Mouse (Mus musculus): ENCODE data around the gene Atp6v1e2. TPM values are rescaled to one million over a fixed set of nuclear protein-coding genes. Genes with fewer than 3 reads are reported as not detected.

The Atp6v1e2 gene
- polyA plus RNA-seq, 1 experiment from 2014 or later: not detected

DNA sequence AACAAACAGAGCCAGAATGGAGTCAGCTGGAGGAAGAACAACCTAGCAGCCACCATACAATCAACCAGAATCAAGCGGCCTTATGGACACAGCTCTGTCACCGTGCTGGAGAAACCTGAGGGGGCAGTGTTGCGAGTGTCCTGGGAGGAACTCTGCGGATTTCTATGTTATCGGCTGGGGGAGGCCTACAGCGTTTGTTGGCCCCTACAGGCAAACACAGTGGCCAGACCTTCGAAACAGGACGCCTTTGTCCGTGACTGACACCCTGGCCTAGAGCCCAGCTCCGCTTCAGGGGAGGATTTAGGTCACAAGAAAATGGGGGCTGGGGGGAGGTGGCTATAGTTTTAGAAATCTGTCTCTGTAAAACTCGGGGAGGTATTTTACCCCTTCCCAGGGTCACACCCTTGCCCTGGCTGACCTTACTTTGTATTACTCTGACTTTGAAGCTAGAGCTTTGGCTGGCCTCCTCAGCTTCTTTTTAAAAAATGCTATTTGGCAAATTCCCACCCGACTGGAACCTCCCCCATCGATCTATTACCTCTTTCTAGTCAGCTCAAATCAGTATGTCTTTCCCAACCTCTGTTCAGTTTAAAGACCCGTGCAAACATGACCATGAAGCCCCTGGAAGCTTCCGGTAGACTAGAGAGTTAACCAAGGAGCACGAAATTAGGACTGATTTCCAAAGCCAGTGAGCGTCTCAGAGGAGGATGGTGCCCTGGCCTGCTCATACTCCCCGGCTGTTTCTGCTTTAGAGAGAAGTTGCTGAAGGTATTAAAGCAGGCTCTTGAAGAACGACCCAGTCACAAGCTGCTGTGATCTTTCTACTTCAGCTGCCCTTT, 42.2 kb downstream of the Atp6v1e2 start:
- Histone ChIP-seq H3K9ac (ENCODE audit: low read depth, low read length) (no peak overlapping the region), H3K27me3 (ENCODE audit: control insufficient read depth, insufficient read depth, low read depth, low read length) (no peaks in the 10 kb centered on the region), H3K9me3 (replicated peaks; ENCODE audit: control insufficient read depth, low read length) (no peaks in the 10 kb centered on the region), H3K4me3 (ENCODE audit: low read depth, low read length) (no peak overlapping the region), H3K27ac (ENCODE audit: low read length) (no peak overlapping the region), H3K36me3 (ENCODE audit: control insufficient read depth, insufficient read depth) (no peaks in the 10 kb centered on the region), H3K4me2 (ENCODE audit: low read depth, low read length) (no peak overlapping the region), H3K4me1 (ENCODE audit: control insufficient read depth, low read depth, low read length) (peaks cover 2% of the 10 kb centered on the region; the same call in 1 of the 2 replicates)
- WGBS (ENCODE audit: insufficient replicate concordance): 33% methylated on average over 19 of the region's 19 CpGs
- peak; percentile 69 for ATAC-seq (ENCODE audit: low read depth)

DNA sequence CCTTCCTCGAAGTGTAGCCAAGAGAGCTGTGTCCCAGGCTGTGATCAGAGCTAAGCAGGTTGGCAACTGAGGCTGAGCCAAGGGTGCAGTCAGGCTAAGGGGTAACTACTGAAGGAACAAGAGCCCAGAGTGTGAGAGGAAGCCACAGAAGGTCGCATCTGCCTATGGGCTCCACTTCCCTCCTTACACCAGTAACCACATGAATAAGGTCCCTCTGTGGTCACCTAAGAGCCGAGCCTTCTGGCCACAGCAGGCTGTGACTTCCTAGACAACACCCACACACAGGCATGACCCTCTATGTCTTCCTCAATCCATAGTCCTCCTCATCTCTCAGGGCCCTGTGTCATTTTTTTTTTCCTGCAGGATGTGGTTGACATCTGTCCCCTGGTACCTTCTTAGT, 43.5 kb downstream of the Atp6v1e2 start:
- Histone ChIP-seq H3K4me1 (ENCODE audit: control insufficient read depth, low read depth, low read length) (peaks cover 2% of the 10 kb centered on the region; the same call in 1 of the 2 replicates), H3K27me3 (ENCODE audit: control insufficient read depth, insufficient read depth, low read depth, low read length) (no peaks in the 10 kb centered on the region), H3K4me2 (ENCODE audit: low read depth, low read length) (no peak overlapping the region), H3K4me3 (ENCODE audit: low read depth, low read length) (no peak overlapping the region), H3K9ac (ENCODE audit: low read depth, low read length) (no peak overlapping the region), H3K9me3 (replicated peaks; ENCODE audit: control insufficient read depth, low read length) (no peaks in the 10 kb centered on the region), H3K36me3 (ENCODE audit: control insufficient read depth, insufficient read depth) (no peaks in the 10 kb centered on the region), H3K27ac (ENCODE audit: low read length) (no peak overlapping the region)
- no peak for ATAC-seq (ENCODE audit: low read depth)
- WGBS (ENCODE audit: insufficient replicate concordance): 15% methylated on average over 3 of the region's 3 CpGs

DNA sequence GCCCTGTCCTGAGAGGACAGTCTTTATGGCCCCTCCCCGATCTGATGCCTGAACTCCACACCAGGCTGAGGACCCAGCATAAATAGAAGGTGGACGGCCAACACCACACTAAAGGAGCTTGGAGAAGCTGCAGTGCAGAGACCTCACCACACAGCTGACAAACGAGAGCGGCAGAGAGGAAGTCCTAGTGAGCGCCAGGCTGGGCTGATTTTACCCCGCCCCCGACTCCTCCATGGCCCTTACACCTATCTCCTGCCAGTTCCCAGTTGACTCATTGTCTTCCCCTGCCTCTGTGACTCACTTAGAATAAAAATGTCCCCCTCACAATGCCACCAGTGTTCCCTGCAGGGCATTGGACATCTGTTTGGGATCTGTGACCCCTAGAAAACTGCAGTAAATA, 44.1 kb downstream of the Atp6v1e2 start:
- no peak for ATAC-seq (ENCODE audit: low read depth)
- WGBS (ENCODE audit: insufficient replicate concordance): 7% methylated on average over 7 of the region's 7 CpGs
- no peak overlapping the region for H3K9ac ChIP-seq (ENCODE audit: low read depth, low read length)

DNA sequence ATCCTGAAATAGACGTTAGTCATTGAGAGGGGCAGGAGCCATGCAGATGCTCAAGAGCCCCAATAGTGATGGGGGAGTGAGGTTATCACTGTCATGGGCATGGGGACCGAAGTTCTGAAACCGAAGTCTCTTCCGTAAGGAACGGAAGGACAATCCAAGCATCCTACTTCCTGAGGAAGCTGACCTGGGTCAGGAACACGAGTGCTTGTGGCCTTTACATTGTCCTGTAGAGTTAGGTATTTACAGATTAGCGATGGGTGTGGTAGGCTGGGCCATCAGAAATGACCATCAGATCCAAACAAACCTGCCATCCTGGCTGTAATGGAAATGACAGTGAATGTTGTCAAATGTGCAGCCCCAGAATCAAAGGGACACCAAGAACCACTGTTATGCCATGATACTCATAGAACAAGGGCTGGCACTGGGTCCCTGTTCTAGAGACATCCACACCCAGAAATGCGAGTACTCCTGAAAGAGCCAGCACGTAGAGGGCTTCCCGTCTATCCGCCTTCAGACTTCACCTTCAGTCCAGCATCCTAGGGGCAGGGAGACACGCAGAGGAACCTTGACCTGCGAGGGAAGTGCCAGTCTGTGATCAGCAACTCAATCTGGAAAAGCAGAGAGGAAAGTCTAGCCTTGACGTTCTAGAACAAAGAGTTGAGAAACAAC, 45.2 kb downstream of the Atp6v1e2 start:
- H3K27me3 ChIP-seq (ENCODE audit: control insufficient read depth, insufficient read depth, low read depth, low read length): no peaks in the 10 kb centered on the region
- H3K9me3 ChIP-seq (replicated peaks; ENCODE audit: control insufficient read depth, low read length): no peaks in the 10 kb centered on the region
- 72% methylated on average over 14 of the region's 14 CpGs for WGBS (ENCODE audit: insufficient replicate concordance)
- peaks cover 2% of the 10 kb centered on the region; the same call in 1 of the 2 replicates for H3K4me1 ChIP-seq (ENCODE audit: control insufficient read depth, low read depth, low read length)
- H3K27ac ChIP-seq (ENCODE audit: low read length): no peak overlapping the region
- no peak overlapping the region for H3K4me3 ChIP-seq (ENCODE audit: low read depth, low read length)
- no peaks in the 10 kb centered on the region for H3K36me3 ChIP-seq (ENCODE audit: control insufficient read depth, insufficient read depth)
- ATAC-seq (ENCODE audit: low read depth): no peak
- no peak overlapping the region for H3K9ac ChIP-seq (ENCODE audit: low read depth, low read length)
- no peak overlapping the region for H3K4me2 ChIP-seq (ENCODE audit: low read depth, low read length)

More for the DNA sequence above, 44.1 kb downstream of the Atp6v1e2 start:
- Histone ChIP-seq H3K27ac (ENCODE audit: low read length) (no peak overlapping the region), H3K27me3 (ENCODE audit: control insufficient read depth, insufficient read depth, low read depth, low read length) (no peaks in the 10 kb centered on the region), H3K4me1 (ENCODE audit: control insufficient read depth, low read depth, low read length) (peaks cover 2% of the 10 kb centered on the region; the same call in 1 of the 2 replicates), H3K36me3 (ENCODE audit: control insufficient read depth, insufficient read depth) (no peaks in the 10 kb centered on the region), H3K4me3 (ENCODE audit: low read depth, low read length) (no peak overlapping the region), H3K9me3 (replicated peaks; ENCODE audit: control insufficient read depth, low read length) (no peaks in the 10 kb centered on the region), H3K4me2 (ENCODE audit: low read depth, low read length) (no peak overlapping the region)

DNA sequence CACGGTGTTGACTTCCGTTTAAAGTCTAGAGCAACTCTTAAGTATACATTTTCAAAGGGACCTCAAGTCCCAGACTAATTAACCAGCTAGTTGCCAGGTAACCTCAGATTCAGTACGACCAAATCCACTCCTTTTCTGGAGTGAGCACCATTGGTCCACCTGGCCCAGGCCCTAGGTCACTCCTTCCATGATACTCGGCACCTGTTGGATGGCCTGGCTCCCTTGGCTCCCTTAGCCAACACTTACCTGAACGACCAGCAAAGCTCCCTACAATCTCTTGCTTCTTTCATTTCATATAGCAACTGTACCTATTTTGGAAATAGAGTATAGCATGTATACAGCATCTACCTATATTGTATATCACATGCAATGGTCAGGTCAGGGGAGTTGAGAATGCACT, 47.1 kb downstream of the Atp6v1e2 start:
- 61% methylated on average over 5 of the region's 5 CpGs for WGBS (ENCODE audit: insufficient replicate concordance)

DNA sequence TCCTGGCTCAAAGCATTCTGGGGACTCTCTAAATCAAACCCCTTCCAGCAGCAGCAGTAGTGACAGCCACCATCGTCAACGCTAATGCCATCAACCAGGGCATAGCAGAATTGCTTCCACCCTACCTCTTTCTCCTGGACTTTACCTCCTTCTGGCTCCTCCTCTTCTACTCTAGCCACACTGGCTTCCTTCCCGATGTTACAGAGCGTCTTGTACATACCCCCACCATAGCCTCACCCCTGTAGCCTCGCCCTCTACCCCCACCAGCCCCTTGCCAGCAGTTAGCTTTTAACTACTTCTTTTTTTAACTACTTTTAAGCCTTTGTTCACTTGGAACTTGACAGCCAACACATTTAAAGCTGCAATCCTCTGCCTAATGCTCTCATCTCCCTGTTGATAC, 47.9 kb downstream of the Atp6v1e2 start:
- no peak overlapping the region for H3K4me3 ChIP-seq (ENCODE audit: low read depth, low read length)

More for the DNA sequence above, 47.1 kb downstream of the Atp6v1e2 start:
- Histone ChIP-seq H3K36me3 (ENCODE audit: control insufficient read depth, insufficient read depth) (no peaks in the 10 kb centered on the region), H3K4me1 (ENCODE audit: control insufficient read depth, low read depth, low read length) (peaks cover 2% of the 10 kb centered on the region; the same call in 1 of the 2 replicates), H3K9me3 (replicated peaks; ENCODE audit: control insufficient read depth, low read length) (no peaks in the 10 kb centered on the region), H3K27me3 (ENCODE audit: control insufficient read depth, insufficient read depth, low read depth, low read length) (no peaks in the 10 kb centered on the region), H3K4me3 (ENCODE audit: low read depth, low read length) (no peak overlapping the region), H3K9ac (ENCODE audit: low read depth, low read length) (no peak overlapping the region), H3K27ac (ENCODE audit: low read length) (no peak overlapping the region), H3K4me2 (ENCODE audit: low read depth, low read length) (no peak overlapping the region)
- no peak for ATAC-seq (ENCODE audit: low read depth)

DNA sequence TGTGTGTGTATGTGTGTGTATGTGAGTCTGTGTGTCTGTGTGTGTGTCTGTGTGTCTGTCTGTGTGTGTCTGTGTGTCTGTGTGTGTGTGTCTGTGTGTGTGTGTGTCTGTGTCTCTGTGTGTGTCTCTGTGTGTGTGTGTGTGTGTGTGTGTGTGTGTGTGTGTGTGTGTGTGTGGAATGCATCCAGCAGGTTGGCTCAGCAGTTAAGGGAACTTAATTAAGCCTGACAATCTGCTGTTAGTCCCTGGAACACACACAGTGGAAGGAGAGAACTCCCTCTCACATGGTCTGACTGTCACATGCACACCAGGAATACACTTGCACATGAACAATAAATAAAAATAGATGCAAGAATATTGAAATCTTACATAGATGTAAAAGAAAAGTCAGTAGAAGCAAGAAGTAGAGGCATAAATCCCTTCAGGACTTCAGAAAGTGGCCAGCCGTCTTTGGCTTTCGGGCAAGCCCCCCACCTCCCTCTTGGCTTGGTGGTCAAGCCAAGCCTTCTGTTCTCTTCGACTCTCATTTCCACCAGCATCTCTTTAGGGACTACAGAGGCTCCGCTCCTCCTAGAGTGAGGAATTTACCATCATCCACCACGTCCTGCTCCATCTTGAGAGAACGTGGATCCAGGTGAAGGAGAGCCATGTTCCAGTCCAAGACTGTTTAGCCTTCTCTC, 50.1 kb downstream of the Atp6v1e2 start:
- H3K36me3 ChIP-seq (ENCODE audit: control insufficient read depth, insufficient read depth): no peaks in the 10 kb centered on the region
- no peak overlapping the region for H3K4me3 ChIP-seq (ENCODE audit: low read depth, low read length)
- H3K9ac ChIP-seq (ENCODE audit: low read depth, low read length): no peak overlapping the region
- no peaks in the 10 kb centered on the region for H3K27me3 ChIP-seq (ENCODE audit: control insufficient read depth, insufficient read depth, low read depth, low read length)
- no peaks in the 10 kb centered on the region for H3K4me1 ChIP-seq (ENCODE audit: control insufficient read depth, low read depth, low read length)
- 61% methylated on average over 6 of the region's 6 CpGs for WGBS (ENCODE audit: insufficient replicate concordance)
- H3K27ac ChIP-seq (ENCODE audit: low read length): no peak overlapping the region
- no peaks in the 10 kb centered on the region for H3K9me3 ChIP-seq (replicated peaks; ENCODE audit: control insufficient read depth, low read length)
- no peak overlapping the region for H3K4me2 ChIP-seq (ENCODE audit: low read depth, low read length)
- ATAC-seq (ENCODE audit: low read depth): no peak

More for the DNA sequence above, 47.9 kb downstream of the Atp6v1e2 start:
- Histone ChIP-seq H3K27ac (ENCODE audit: low read length) (no peak overlapping the region), H3K27me3 (ENCODE audit: control insufficient read depth, insufficient read depth, low read depth, low read length) (no peaks in the 10 kb centered on the region), H3K36me3 (ENCODE audit: control insufficient read depth, insufficient read depth) (no peaks in the 10 kb centered on the region), H3K9ac (ENCODE audit: low read depth, low read length) (no peak overlapping the region), H3K4me1 (ENCODE audit: control insufficient read depth, low read depth, low read length) (peaks cover 2% of the 10 kb centered on the region; the same call in 1 of the 2 replicates), H3K4me2 (ENCODE audit: low read depth, low read length) (no peak overlapping the region), H3K9me3 (replicated peaks; ENCODE audit: control insufficient read depth, low read length) (no peaks in the 10 kb centered on the region)
- WGBS (ENCODE audit: insufficient replicate concordance): 40% methylated on average over 5 of the region's 5 CpGs
- no peak for ATAC-seq (ENCODE audit: low read depth)

DNA sequence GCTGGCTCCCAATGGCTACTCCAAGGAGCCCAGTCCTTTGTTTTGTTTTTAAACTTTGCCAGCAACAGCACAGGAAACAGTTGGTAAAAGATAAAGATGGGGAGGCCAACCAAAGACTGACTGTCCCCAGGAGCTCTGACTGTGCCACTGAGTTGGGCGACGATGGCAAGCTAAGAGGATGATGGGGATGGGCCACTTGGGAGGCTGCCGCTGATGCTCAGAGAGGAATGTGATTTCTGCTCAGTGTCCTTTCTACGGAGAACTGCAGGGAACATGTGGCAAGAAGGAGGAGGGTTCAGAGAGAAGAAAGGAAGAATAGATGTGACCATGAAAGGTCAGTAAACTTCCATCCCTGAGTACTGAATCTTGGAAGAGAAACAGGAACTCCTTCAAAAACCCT, 52.5 kb downstream of the Atp6v1e2 start:
- 59% methylated on average over 4 of the region's 4 CpGs for WGBS (ENCODE audit: insufficient replicate concordance)
- H3K36me3 ChIP-seq (ENCODE audit: control insufficient read depth, insufficient read depth): no peaks in the 10 kb centered on the region
- no peak for ATAC-seq (ENCODE audit: low read depth)
- no peaks in the 10 kb centered on the region for H3K27me3 ChIP-seq (ENCODE audit: control insufficient read depth, insufficient read depth, low read depth, low read length)
- no peaks in the 10 kb centered on the region for H3K4me1 ChIP-seq (ENCODE audit: control insufficient read depth, low read depth, low read length)
- H3K4me2 ChIP-seq (ENCODE audit: low read depth, low read length): no peak overlapping the region
- H3K9me3 ChIP-seq (replicated peaks; ENCODE audit: control insufficient read depth, low read length): no peaks in the 10 kb centered on the region
- H3K9ac ChIP-seq (ENCODE audit: low read depth, low read length): no peak overlapping the region
- no peak overlapping the region for H3K27ac ChIP-seq (ENCODE audit: low read length)
- no peak overlapping the region for H3K4me3 ChIP-seq (ENCODE audit: low read depth, low read length)
